Mouse (Mus musculus): Measurements from ENCODE around the gene Mast4. TPM values are rescaled to one million over a fixed set of nuclear protein-coding genes. Genes with fewer than 3 reads are reported as not detected.

Gene Mast4
- polyA plus RNA-seq, 1 experiment, result 6.4 TPM

DNA sequence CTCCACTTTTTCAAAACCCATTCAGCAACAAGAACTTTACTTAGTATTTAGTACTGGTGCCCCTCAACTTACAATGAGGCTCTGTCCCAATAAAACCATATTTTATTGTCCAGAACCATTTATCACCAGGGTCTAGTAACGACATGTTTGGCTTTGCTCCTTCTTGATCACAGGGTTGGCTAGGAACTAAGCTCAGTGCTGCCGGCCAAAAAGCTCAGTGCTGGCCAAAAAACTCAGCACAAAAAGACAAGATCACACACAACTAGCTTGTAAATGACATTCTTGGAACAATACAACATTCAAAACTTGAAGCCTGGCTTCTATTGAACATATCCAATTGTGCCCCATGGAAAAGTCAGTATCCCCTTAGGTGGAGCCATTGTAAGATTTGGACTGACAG, 386.8 kb downstream of the Mast4 start:
- no peaks in the 10 kb centered on the region for H3K4me1 ChIP-seq (ENCODE audit: control insufficient read depth, insufficient read depth, insufficient read length)

DNA sequence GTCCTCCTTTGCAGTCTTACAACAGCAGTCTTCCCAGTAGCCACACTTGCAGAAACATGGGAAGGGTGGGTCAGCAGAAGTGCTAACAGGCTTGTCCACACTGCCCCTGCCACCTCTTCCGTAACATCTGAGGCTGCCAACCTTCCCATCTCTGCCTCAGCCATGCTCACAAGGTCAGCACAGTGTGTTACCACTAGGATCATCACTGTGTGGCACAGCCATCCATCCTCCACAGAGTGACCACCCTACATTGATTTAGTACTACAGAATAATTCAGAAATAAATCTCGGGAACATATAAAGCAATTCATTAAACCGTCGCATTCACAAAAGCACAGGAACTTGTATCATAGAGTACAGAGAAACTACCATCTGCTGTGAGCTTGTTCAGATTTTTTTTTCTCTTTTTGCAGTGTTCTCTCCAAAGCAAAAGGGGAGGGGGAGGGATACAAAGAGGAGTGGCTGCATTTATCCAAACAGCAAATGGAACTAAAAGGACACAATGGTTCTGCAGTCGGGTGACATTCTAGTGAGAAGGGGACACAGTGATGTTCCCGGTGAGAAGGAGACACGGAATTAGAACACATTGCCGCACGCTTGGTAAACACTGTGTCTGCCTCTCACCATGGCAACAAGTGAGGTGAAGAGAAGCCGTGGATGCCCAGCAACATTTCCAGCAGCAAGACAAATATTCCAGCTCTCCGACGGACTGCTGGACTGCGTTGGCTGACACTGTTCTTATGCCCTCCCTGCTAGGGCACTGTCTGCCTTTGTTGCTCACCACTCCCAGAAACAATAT, 388.1 kb downstream of the Mast4 start:
- no peaks in the 10 kb centered on the region for H3K36me3 ChIP-seq (ENCODE audit: control insufficient read depth, insufficient read depth, low read length)
- H3K4me1 ChIP-seq (ENCODE audit: control insufficient read depth, insufficient read depth, insufficient read length), result no peaks in the 10 kb centered on the region
- H3K4me3 ChIP-seq (ENCODE audit: extremely low read depth, insufficient read depth, insufficient read length), result no peak overlapping the region
- H3K27ac ChIP-seq (ENCODE audit: insufficient read depth, low read length), result no peak overlapping the region
- no peaks in the 10 kb centered on the region for H3K27me3 ChIP-seq (ENCODE audit: control insufficient read depth, insufficient read depth, low read length)
- DNase-seq (ENCODE audit: low read depth in 1 of 2, low spot score in 2 of 2), result no peak
- TF ChIP-seq POLR2A (IDR thresholded peaks at IDR 0.05; ENCODE audit: low read depth, low read length), result no peak
- no peak for TF ChIP-seq CTCF (IDR thresholded peaks at IDR 0.05; ENCODE audit: extremely low read depth, insufficient read depth, insufficient read length, insufficient replicate concordance)
- 91% methylated on average over 13 of the region's 13 CpGs for WGBS

More for the DNA sequence above, 386.8 kb downstream of the Mast4 start:
- H3K27ac ChIP-seq (ENCODE audit: insufficient read depth, low read length), result no peak overlapping the region
- 88% methylated on average over 2 of the region's 2 CpGs for WGBS
- no peaks in the 10 kb centered on the region for H3K27me3 ChIP-seq (ENCODE audit: control insufficient read depth, insufficient read depth, low read length)
- DNase-seq (ENCODE audit: low read depth in 1 of 2, low spot score in 2 of 2), result no peak
- TF ChIP-seq CTCF (IDR thresholded peaks at IDR 0.05; ENCODE audit: extremely low read depth, insufficient read depth, insufficient read length, insufficient replicate concordance), result no peak
- TF ChIP-seq POLR2A (IDR thresholded peaks at IDR 0.05; ENCODE audit: low read depth, low read length), result no peak
- H3K4me3 ChIP-seq (ENCODE audit: extremely low read depth, insufficient read depth, insufficient read length), result no peak overlapping the region
- H3K36me3 ChIP-seq (ENCODE audit: control insufficient read depth, insufficient read depth, low read length), result no peaks in the 10 kb centered on the region

DNA sequence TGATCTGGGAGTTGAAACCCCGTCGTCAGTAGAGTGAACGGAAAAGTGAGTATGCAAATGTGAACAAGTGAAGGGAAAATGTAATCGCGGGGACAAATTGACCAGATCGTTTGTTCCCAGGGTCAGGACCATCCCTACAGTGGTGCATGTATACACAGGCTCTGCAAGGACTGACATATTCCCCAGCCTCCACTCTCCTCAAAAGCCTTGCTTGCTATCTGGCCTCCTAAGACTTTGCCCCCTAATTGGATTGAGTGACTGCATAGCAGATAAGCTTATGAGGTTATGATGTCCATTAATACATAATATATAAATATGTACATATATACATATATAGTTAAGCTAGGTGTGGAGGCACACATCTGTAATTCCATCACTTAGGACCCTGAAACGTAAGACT, 388.8 kb downstream of the Mast4 start:
- Histone ChIP-seq H3K27me3 (ENCODE audit: control insufficient read depth, insufficient read depth, low read length) (no peaks in the 10 kb centered on the region), H3K4me1 (ENCODE audit: control insufficient read depth, insufficient read depth, insufficient read length) (no peaks in the 10 kb centered on the region), H3K4me3 (ENCODE audit: extremely low read depth, insufficient read depth, insufficient read length) (no peak overlapping the region), H3K36me3 (ENCODE audit: control insufficient read depth, insufficient read depth, low read length) (no peaks in the 10 kb centered on the region), H3K27ac (ENCODE audit: insufficient read depth, low read length) (no peak overlapping the region)
- 92% methylated on average over 7 of the region's 7 CpGs for WGBS
- no peak for TF ChIP-seq POLR2A (IDR thresholded peaks at IDR 0.05; ENCODE audit: low read depth, low read length)
- no peak for TF ChIP-seq CTCF (IDR thresholded peaks at IDR 0.05; ENCODE audit: extremely low read depth, insufficient read depth, insufficient read length, insufficient replicate concordance)
- DNase-seq (ENCODE audit: low read depth in 1 of 2, low spot score in 2 of 2), result no peak

DNA sequence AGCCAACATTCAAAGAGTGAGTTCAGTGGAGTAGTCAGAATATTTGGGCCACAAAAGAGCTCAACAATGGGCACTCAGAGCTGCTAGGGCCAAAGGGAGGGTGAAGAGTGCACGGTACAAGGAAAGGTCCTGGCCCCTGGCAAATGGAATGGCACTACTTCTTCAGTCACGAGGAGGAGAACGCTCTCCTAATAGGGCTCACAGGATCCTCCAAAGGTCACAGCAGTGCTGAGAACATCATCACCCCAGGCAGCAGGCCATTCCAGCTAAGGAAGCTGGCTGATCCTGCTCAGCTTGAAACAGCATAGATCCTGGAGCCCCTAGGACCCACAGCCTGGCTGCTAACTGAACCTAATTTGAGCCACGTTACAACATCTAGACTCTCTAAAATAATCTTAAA, 389.8 kb downstream of the Mast4 start:
- no peak for DNase-seq (ENCODE audit: low read depth in 1 of 2, low spot score in 2 of 2)
- WGBS, result 86% methylated on average over 4 of the region's 4 CpGs
- H3K27me3 ChIP-seq (ENCODE audit: control insufficient read depth, insufficient read depth, low read length), result no peaks in the 10 kb centered on the region

DNA sequence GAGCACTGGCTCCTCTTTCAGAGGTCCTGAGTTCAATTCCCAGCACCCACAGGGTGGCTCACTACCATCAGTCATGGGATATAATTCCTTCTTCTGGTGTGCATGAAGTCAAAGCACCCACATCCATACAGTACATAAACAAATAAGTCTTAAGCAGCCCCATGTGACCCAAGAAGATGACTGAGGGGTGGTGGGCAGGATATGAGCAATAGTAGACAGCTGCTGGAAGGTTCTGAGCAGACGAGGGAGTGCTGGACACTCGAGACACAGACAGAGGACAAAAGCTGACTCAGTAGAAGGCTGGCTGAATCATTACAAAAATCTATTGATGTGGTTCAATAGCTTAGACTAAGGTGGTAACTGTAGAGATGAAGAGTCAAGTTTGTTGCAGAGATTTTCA, 391.7 kb downstream of the Mast4 start:
- H3K4me3 ChIP-seq (ENCODE audit: extremely low read depth, insufficient read depth, insufficient read length), result no peak overlapping the region
- H3K27me3 ChIP-seq (ENCODE audit: control insufficient read depth, insufficient read depth, low read length), result no peaks in the 10 kb centered on the region
- no peak overlapping the region for H3K27ac ChIP-seq (ENCODE audit: insufficient read depth, low read length)
- no peaks in the 10 kb centered on the region for H3K4me1 ChIP-seq (ENCODE audit: control insufficient read depth, insufficient read depth, insufficient read length)
- TF ChIP-seq POLR2A (IDR thresholded peaks at IDR 0.05; ENCODE audit: low read depth, low read length) (no peak), CTCF (IDR thresholded peaks at IDR 0.05; ENCODE audit: extremely low read depth, insufficient read depth, insufficient read length, insufficient replicate concordance) (no peak)
- no peak for DNase-seq (ENCODE audit: low read depth in 1 of 2, low spot score in 2 of 2)
- 67% methylated on average over 2 of the region's 2 CpGs for WGBS
- H3K36me3 ChIP-seq (ENCODE audit: control insufficient read depth, insufficient read depth, low read length), result no peaks in the 10 kb centered on the region

More for the DNA sequence above, 389.8 kb downstream of the Mast4 start:
- H3K4me3 ChIP-seq (ENCODE audit: extremely low read depth, insufficient read depth, insufficient read length), result no peak overlapping the region
- H3K36me3 ChIP-seq (ENCODE audit: control insufficient read depth, insufficient read depth, low read length), result no peaks in the 10 kb centered on the region
- no peak for TF ChIP-seq CTCF (IDR thresholded peaks at IDR 0.05; ENCODE audit: extremely low read depth, insufficient read depth, insufficient read length, insufficient replicate concordance)
- TF ChIP-seq POLR2A (IDR thresholded peaks at IDR 0.05; ENCODE audit: low read depth, low read length), result no peak
- H3K27ac ChIP-seq (ENCODE audit: insufficient read depth, low read length), result no peak overlapping the region
- no peaks in the 10 kb centered on the region for H3K4me1 ChIP-seq (ENCODE audit: control insufficient read depth, insufficient read depth, insufficient read length)

DNA sequence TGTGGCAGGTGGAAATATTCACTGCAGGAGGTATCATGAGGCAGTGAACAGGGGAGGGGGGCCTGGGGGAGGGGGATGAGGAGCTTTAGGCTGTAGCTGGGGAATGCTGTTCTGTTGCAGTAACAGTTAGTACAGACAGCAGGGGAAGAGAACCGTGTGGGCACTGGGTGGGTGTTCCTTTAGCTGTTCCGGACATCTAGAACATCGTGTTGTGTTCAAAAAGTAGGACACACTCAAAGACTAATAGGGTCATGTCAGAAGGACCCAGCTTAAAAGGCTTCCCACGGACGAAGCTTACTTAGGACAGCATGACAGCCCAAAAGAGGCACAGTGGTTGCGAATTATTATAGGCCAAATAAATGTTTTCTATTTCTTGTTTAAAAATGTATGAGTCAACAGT, 393.8 kb downstream of the Mast4 start:
- WGBS, result 85% methylated on average over 6 of the region's 6 CpGs
- H3K4me1 ChIP-seq (ENCODE audit: control insufficient read depth, insufficient read depth, insufficient read length), result no peaks in the 10 kb centered on the region
- H3K27ac ChIP-seq (ENCODE audit: insufficient read depth, low read length), result no peak overlapping the region
- no peak overlapping the region for H3K4me3 ChIP-seq (ENCODE audit: extremely low read depth, insufficient read depth, insufficient read length)
- H3K27me3 ChIP-seq (ENCODE audit: control insufficient read depth, insufficient read depth, low read length), result no peaks in the 10 kb centered on the region
- no peak for DNase-seq (ENCODE audit: low read depth in 1 of 2, low spot score in 2 of 2)
- no peaks in the 10 kb centered on the region for H3K36me3 ChIP-seq (ENCODE audit: control insufficient read depth, insufficient read depth, low read length)
- TF ChIP-seq POLR2A (IDR thresholded peaks at IDR 0.05; ENCODE audit: low read depth, low read length) (no peak), CTCF (IDR thresholded peaks at IDR 0.05; ENCODE audit: extremely low read depth, insufficient read depth, insufficient read length, insufficient replicate concordance) (no peak)

DNA sequence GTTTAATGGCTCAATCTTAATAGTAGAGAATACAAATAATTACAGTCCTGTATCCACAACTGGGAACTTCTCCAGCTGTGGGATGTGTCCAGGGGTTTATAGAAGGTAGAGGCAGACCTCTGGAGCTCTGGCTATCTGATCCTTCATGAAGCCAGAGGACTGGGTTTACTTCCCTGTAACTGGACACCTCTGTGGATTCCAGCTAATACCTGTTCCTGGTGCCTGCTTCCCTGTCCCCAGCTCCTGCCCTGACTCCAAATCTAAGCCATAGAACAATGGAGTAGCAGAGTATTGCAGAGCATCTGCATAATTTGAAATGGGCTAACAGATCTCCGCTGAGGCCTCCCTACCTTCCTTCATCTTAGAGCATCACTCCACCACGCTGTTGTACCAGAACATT, 398.1 kb downstream of the Mast4 start:
- WGBS, result 86% methylated on average over 2 of the region's 2 CpGs
- Histone ChIP-seq H3K4me1 (ENCODE audit: control insufficient read depth, insufficient read depth, insufficient read length) (peaks cover 1% of the 10 kb centered on the region), H3K4me3 (ENCODE audit: extremely low read depth, insufficient read depth, insufficient read length) (no peak overlapping the region)

More for the DNA sequence above, 398.1 kb downstream of the Mast4 start:
- no peaks in the 10 kb centered on the region for H3K27me3 ChIP-seq (ENCODE audit: control insufficient read depth, insufficient read depth, low read length)
- TF ChIP-seq CTCF (IDR thresholded peaks at IDR 0.05; ENCODE audit: extremely low read depth, insufficient read depth, insufficient read length, insufficient replicate concordance) (no peak), POLR2A (IDR thresholded peaks at IDR 0.05; ENCODE audit: low read depth, low read length) (no peak)
- no peak overlapping the region for H3K27ac ChIP-seq (ENCODE audit: insufficient read depth, low read length)
- H3K36me3 ChIP-seq (ENCODE audit: control insufficient read depth, insufficient read depth, low read length), result no peaks in the 10 kb centered on the region
- no peak for DNase-seq (ENCODE audit: low read depth in 1 of 2, low spot score in 2 of 2)

All from spleen, adult 2 months (tissue).